Mouse (Mus musculus) heart, embryonic 13.5 days (tissue): ENCODE data around the gene Rasgef1b. TPM values are rescaled to one million over a fixed set of nuclear protein-coding genes. Genes with fewer than 3 reads are reported as not detected.

ENCODE experiments used
- ATAC-seq: fragments of 200-750 bp; cut with Nextera tagmentation; 2 replicates; pipeline ENCODE4 v1.8.0; 2017; ENCODE audit warnings: moderate TSS enrichment; ENCODE audit not compliant: insufficient number of reproducible peaks, low FRiP score, low TSS enrichment; ENCODE audit errors: extremely low read depth
- H3K27ac ChIP-seq: fragments of 300-500 bp; sonication (generic); replicated peaks from 2 replicates; pipeline ENCODE4 v1.5.1; 2015; ENCODE audit warnings: moderate library complexity, mild to moderate bottlenecking, inconsistent platforms
- H3K27me3 ChIP-seq: fragments of 300-500 bp; sonication (generic); replicated peaks from 2 replicates; pipeline ENCODE4 v1.6.1; 2015; ENCODE audit warnings: mild to moderate bottlenecking, inconsistent platforms
- H3K36me3 ChIP-seq: fragments of 300-500 bp; sonication (generic); 2 replicates; pipeline ENCODE4 v1.6.1; 2015; ENCODE audit warnings: mild to moderate bottlenecking, inconsistent platforms
- H3K4me1 ChIP-seq: fragments of 300-500 bp; sonication (generic); 2 replicates; pipeline ENCODE4 v1.6.1; 2015; ENCODE audit warnings: inconsistent platforms
- H3K4me2 ChIP-seq: fragments of 300-500 bp; sonication (generic); 2 replicates; pipeline ENCODE4 v1.6.1; 2015; ENCODE audit warnings: inconsistent platforms, mild to moderate bottlenecking, moderate library complexity
- H3K4me3 ChIP-seq: fragments of 300-500 bp; sonication (generic); 2 replicates; pipeline ENCODE4 v1.5.1; 2015; ENCODE audit warnings: moderate library complexity, mild to moderate bottlenecking, inconsistent platforms
- H3K9ac ChIP-seq: fragments of 300-500 bp; sonication (generic); 2 replicates; pipeline ENCODE4 v1.6.1; 2015; ENCODE audit warnings: inconsistent platforms, mild to moderate bottlenecking, moderate library complexity
- H3K9me3 ChIP-seq: fragments of 300-500 bp; sonication (generic); 2 replicates; pipeline ENCODE4 v1.6.1; 2016; ENCODE audit warnings: inconsistent platforms
- WGBS: fragments of 180-500 bp; shearing (Covaris S2); methylation state at CpG from one replicate; pipeline ENCODE4 v1.1.7; 2015; ENCODE audit warnings: mixed read lengths; 5-methylcytosine and 5-hydroxymethylcytosine counted together
- polyA plus RNA-seq: library from polyadenylated mRNA; unstranded; fragments of >200 nt; fragmentation: Nextera tagmentation; extraction: Ambion mirVana; gene quantifications from 2 replicates; pipeline ENCODE4 v1.2.1, GENCODE M21; 2015

The Rasgef1b gene
- polyA plus RNA-seq, 1 experiment from 2014 or later, result 36.7 TPM

GRCm38 (mm10) chr5:99488479-99489158, 240.2 kb downstream of the Rasgef1b start:
- Histone ChIP-seq H3K4me3 (no peak overlapping the region), H3K9me3 (no peaks in the 10 kb centered on the region), H3K9ac (no peak overlapping the region), H3K4me1 (peaks cover 9% of the 10 kb centered on the region), H3K4me2 (no peak overlapping the region), H3K36me3 (no peaks in the 10 kb centered on the region), H3K27me3 (no peaks in the 10 kb centered on the region), H3K27ac (no peak overlapping the region)
- no peak for ATAC-seq
- 81% methylated on average over 6 of the region's 6 CpGs for WGBS

- no peaks in the 10 kb centered on the region for H3K36me3 ChIP-seq
- WGBS, result 58% methylated on average over 5 of the region's 5 CpGs
- no peak overlapping the region for H3K27ac ChIP-seq
- H3K4me3 ChIP-seq, result no peak overlapping the region
- H3K9me3 ChIP-seq, result no peaks in the 10 kb centered on the region
- ATAC-seq, result no peak; the same call in 1 of the 2 replicates
- H3K9ac ChIP-seq, result no peak overlapping the region
- H3K4me2 ChIP-seq, result no peak overlapping the region
- peaks cover 11% of the 10 kb centered on the region for H3K4me1 ChIP-seq
- H3K27me3 ChIP-seq, result no peaks in the 10 kb centered on the region
Observed at GRCm38 (mm10) chr5:99487009-99487858, 241.6 kb downstream of the Rasgef1b start.

GRCm38 (mm10) chr5:99483162-99483561, 245.7 kb downstream of the Rasgef1b start:
- Histone ChIP-seq H3K27me3 (no peaks in the 10 kb centered on the region), H3K4me1 (peaks cover 46% of the 10 kb centered on the region), H3K4me3 (no peak overlapping the region), H3K9me3 (no peaks in the 10 kb centered on the region), H3K9ac (no peak overlapping the region), H3K27ac (no peak overlapping the region), H3K4me2 (no peak overlapping the region), H3K36me3 (no peaks in the 10 kb centered on the region)
- ATAC-seq, result no peak
- WGBS, result 78% methylated on average over 5 of the region's 5 CpGs

GRCm38 (mm10) chr5:99482524-99482923, 246.3 kb downstream of the Rasgef1b start:
- H3K4me2 ChIP-seq, result no peak overlapping the region
- no peak for ATAC-seq

GRCm38 (mm10) chr5:99482016-99482415, 246.8 kb downstream of the Rasgef1b start:
- Histone ChIP-seq H3K9ac (no peak overlapping the region), H3K4me3 (no peak overlapping the region), H3K9me3 (no peaks in the 10 kb centered on the region), H3K27me3 (no peaks in the 10 kb centered on the region), H3K27ac (no peak overlapping the region), H3K36me3 (no peaks in the 10 kb centered on the region), H3K4me2 (no peak overlapping the region), H3K4me1 (peaks cover 55% of the 10 kb centered on the region)
- WGBS, result 77% methylated on average over 7 of the region's 7 CpGs
- no peak for ATAC-seq

More at GRCm38 (mm10) chr5:99482524-99482923, 246.3 kb downstream of the Rasgef1b start:
- Histone ChIP-seq H3K4me1 (peaks cover 52% of the 10 kb centered on the region), H3K9ac (no peak overlapping the region), H3K4me3 (no peak overlapping the region), H3K27me3 (no peaks in the 10 kb centered on the region), H3K27ac (no peak overlapping the region), H3K36me3 (no peaks in the 10 kb centered on the region), H3K9me3 (no peaks in the 10 kb centered on the region)
- 70% methylated on average over 6 of the region's 6 CpGs for WGBS

GRCm38 (mm10) chr5:99480078-99481031, 248.5 kb downstream of the Rasgef1b start:
- peak overlapping the region; percentile 77 for H3K27ac ChIP-seq
- no peak for ATAC-seq
- no peaks in the 10 kb centered on the region for H3K9me3 ChIP-seq
- H3K27me3 ChIP-seq, result no peaks in the 10 kb centered on the region
- H3K9ac ChIP-seq, result peak overlapping the region; percentile 70
- H3K4me1 ChIP-seq, result peaks cover 58% of the 10 kb centered on the region
- H3K4me2 ChIP-seq, result peak overlapping the region; percentile 64
- 66% methylated on average over 6 of the region's 6 CpGs for WGBS
- peak overlapping the region; percentile 34; the same call in 1 of the 2 replicates for H3K4me3 ChIP-seq
- H3K36me3 ChIP-seq, result no peaks in the 10 kb centered on the region

- peak; percentile 51; the same call in 1 of the 2 replicates for ATAC-seq
- H3K4me1 ChIP-seq, result peaks cover 58% of the 10 kb centered on the region
- H3K9ac ChIP-seq, result peak overlapping the region; percentile 70
- H3K9me3 ChIP-seq, result no peaks in the 10 kb centered on the region
- no peaks in the 10 kb centered on the region for H3K36me3 ChIP-seq
- peak overlapping the region; percentile 34 for H3K4me3 ChIP-seq
- H3K27me3 ChIP-seq, result no peaks in the 10 kb centered on the region
- 4% methylated on average over 20 of the region's 20 CpGs for WGBS
- H3K27ac ChIP-seq, result peak overlapping the region; percentile 77
- H3K4me2 ChIP-seq, result peak overlapping the region; percentile 64
Observed at GRCm38 (mm10) chr5:99479263-99480077, 249.4 kb downstream of the Rasgef1b start.

- no peak for ATAC-seq
- Histone ChIP-seq H3K9me3 (no peaks in the 10 kb centered on the region), H3K4me1 (peaks cover 58% of the 10 kb centered on the region), H3K4me3 (no peak overlapping the region), H3K27ac (peak overlapping the region; percentile 77), H3K36me3 (no peaks in the 10 kb centered on the region), H3K27me3 (no peaks in the 10 kb centered on the region), H3K4me2 (peak overlapping the region; percentile 64; the same call in 1 of the 2 replicates), H3K9ac (0 out of 2 replicates have a peak overlapping the region, but pooled peaks have one; percentile 70)
- WGBS, result 19% methylated on average over 4 of the region's 4 CpGs
Observed at GRCm38 (mm10) chr5:99478716-99479115, 250.1 kb downstream of the Rasgef1b start.

GRCm38 (mm10) chr5:99477420-99477815, 251.4 kb downstream of the Rasgef1b start:
- Histone ChIP-seq H3K27me3 (no peaks in the 10 kb centered on the region), H3K4me1 (peaks cover 65% of the 10 kb centered on the region), H3K9me3 (no peaks in the 10 kb centered on the region), H3K36me3 (no peaks in the 10 kb centered on the region), H3K4me2 (no peak overlapping the region), H3K4me3 (no peak overlapping the region), H3K27ac (no peak overlapping the region), H3K9ac (no peak overlapping the region)
- 85% methylated on average over 9 of the region's 9 CpGs for WGBS
- no peak for ATAC-seq

GRCm38 (mm10) chr5:99476640-99477419, 252.0 kb downstream of the Rasgef1b start:
- H3K4me1 ChIP-seq, result peaks cover 61% of the 10 kb centered on the region
- H3K27me3 ChIP-seq, result no peaks in the 10 kb centered on the region
- H3K9me3 ChIP-seq, result no peaks in the 10 kb centered on the region
- H3K4me2 ChIP-seq, result no peak overlapping the region
- no peak overlapping the region for H3K4me3 ChIP-seq
- WGBS, result 38% methylated on average over 6 of the region's 6 CpGs
- no peaks in the 10 kb centered on the region for H3K36me3 ChIP-seq
- H3K27ac ChIP-seq, result peak overlapping the region; percentile 24; the same call in 1 of the 2 replicates
- H3K9ac ChIP-seq, result no peak overlapping the region
- no peak for ATAC-seq
